Mouse (Mus musculus): ENCODE measurements around the gene Las1l.
A peak's percentile ranks its signal among the peaks of the same experiment; 100 is the strongest.

Las1l gene

DNA sequence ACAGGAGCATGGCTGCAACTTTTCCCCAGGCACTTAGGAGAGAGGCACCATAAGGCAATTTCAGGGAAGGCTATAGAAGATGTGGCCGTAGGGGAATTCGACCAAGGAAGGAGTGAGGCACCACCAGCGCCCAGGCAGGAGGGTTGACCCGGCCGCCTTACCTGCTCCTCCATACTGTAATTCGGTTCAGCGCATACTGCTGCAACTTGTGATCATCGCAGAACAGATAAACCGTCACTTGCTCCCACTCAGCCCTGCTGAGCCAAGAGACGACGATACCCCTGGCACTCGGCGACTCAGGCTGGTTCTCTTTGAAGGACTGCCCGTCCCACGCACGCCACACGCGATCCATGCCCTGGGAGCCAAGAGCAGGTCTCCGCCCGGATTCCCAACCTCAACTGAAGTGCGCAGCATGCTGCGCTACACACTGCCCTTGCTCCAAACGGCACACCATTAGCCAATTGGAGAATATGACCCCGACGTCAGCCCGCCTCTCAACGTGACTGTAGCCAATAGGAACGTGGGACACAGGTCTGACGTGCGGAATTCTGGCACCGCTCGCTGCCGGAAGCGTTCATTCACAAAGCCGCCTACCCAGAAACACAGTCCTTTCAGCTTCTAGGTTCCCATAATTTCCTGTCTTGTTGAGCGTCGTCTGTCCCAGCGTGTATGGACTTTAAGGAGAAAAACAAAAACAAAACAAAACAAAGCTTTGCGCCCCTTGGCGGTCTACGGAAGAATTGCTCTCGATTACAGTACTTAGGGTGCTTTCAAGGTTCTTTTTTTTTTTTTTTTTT is at the start of gene Las1l:
Las1l (minus strand) TSS at position 466 of the 797 bp plus-strand sequence.
- DNase-seq, result peak; percentile 90

DNA sequence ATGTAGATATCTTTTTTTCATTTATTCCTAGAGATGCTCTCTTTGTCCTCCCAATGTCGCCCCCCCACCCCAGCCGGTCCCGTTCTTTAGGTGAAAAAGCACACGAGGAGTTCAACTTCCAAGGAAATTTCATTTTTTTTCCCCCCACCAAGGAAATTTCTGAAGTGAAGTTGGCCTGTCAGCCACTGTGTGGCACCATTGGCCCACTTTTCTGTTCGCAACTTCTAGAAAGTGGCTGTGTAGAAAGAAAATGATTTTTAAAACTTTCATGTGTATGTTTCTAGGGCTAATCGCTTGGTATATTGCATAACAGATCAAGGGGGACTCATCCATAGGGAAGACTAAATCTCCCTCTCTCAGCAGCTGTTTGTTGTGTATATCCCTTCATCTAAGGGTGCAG is 49.6 kb upstream of the Las1l start:
- no peak for DNase-seq

GRCm38 (mm10) chrX:95999601-96000000 is 42.8 kb upstream of the Las1l start:
- no peak for DNase-seq

DNA sequence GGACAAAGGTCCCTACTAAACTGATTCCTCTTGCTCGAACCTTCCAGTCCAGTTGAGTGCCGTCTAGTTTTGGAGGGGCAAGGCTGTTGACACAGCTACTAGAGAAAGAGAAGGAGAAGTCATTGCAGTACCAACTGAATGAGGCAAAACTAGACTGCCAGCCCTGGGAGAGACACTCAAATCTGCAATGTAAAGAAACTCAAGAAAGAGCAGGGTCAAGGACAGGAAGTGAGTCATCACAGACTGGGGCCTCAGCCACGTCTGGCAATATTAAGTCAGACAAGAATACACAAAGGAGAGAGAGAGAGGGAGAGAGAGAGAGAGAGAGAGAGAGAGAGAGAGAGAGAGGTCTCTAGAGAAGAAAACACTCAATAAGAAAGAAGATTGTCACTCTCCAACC is 36.4 kb upstream of the Las1l start:
- DNase-seq, result no peak

DNA sequence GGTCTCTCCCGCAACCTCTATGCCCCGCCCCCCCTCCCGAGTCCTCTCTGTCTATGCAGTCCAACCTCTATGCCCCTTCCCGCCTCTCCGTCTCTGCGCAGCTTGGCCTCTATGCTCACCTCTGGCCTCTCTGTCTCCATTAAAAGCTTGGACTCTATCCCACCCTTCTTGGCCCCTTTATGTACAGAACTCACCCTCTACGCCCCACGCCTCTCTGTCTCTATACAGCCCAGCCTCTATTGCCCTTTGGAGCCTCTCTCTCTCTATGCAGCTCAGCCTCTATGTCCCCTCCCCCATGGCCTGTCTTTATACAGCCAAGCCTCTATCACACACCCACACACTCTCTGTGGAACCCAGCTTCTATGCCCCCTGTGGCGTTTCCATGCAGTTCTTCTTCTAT is 13.2 kb upstream of the Las1l start:
- no peak for DNase-seq

DNA sequence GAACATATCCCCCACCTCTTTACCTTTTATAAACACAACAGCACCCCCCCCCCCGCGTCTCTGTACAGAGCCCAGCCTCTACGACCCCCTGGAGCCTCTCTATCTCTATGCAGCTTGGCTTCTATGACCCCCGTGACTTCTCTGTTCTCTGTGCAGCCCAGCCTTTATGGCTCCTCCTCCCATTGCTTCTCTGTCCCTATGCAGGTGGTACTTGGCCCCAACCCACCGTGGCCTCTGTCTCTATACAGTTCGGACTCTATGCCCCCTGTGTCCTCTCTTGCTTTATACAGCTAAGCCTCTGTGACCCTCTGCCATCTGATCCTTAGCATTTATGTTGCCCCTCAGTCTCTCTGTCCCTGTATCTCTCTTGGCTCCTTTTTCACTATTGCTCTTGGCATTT is 12.4 kb upstream of the Las1l start:
- no peak for DNase-seq

DNA sequence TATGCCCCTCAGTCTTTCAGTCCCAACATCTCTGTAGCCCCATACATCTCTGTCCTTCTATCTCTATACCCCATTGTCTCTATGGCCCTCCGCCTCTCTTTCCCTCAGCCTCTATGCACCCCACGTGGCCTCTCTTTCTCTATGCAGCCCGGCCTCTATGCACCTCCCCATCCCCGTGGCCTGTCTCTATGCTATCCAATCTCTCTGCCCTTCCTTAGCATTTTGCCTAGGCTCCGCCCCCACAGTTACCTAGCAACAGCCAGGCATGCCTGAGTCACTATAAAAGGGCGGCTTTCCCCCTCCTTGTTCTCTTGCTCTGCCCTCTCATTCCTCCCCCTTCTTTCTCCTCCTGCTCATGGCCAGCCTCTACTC is 11.8 kb upstream of the Las1l start:
- peak; percentile 67 for DNase-seq

DNA sequence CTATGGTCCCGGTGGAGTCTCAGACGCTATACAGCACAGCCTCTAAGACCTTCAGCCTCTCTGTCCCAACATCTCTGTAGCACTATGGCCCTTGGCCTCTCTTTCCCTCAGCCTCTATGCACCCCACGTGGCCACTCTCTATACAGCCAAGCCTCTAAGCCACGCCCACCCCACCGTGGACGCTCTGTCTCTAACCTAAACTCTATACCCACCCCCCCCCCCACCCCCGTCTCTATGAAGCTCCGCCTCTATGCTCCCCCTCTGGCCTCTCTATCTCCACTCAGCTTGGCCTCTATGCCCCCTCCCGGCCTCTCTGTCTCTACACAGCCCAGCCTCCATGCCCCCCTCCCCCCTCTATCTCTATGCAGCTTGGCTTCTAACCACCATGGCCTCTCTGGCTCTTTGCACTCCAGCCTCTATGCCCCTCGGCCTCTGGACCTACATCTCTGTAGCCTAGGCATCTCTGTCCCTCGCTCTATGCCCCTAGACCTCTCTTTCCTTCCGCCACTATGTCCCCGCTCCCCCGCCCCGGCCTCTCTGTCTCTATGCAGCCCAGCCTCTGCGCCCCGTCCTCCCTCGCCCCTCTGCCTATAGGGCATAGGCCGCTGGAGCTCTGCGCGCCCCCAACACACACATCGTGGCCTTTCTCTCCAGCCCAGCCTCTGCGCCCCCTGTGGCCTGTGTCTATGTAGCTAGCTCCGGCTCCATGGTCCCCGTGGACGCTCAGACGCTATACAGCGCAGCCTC is 11.3 kb upstream of the Las1l start:
- DNase-seq, result peak; percentile 18

DNA sequence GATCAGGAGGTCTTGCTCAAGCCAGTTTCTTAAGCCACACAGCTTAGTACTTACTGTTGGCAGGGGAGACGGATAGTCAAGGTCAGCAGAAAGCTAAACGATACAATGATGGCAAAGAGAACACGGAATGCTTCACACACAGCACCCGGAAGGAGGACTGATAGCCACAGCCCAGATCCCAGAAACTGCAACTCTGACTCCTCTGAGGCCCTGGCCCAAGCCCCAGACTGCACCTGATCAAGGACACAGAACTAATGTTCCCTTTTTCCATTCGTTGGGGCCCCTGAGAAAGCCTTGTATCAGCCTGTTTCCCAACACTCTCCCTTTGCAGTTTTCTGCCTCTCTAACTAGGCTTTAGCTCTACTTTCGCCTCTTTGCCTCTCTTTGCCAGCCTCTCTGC is 8.3 kb upstream of the Las1l start:
- DNase-seq, result no peak

DNA sequence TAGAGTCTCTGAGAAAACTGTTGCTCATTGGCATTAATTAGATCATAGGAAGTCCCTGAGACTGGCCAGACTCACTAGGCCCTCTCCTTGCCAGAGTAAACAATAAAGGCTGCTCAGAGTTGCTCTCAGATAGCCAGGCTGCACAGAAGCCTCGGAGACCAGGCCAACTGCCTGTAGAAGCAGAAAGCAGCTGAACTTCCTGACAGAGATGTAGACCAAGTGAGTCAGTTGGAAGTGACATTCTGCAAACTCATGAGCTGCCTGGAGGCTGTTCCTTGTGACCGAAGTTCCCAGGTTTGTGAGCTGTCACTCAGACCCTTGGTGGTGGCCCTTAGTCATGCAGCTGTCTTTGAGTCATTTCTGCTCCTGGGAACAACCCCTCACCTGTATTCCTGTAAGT is 6.6 kb upstream of the Las1l start:
- no peak for DNase-seq

DNA sequence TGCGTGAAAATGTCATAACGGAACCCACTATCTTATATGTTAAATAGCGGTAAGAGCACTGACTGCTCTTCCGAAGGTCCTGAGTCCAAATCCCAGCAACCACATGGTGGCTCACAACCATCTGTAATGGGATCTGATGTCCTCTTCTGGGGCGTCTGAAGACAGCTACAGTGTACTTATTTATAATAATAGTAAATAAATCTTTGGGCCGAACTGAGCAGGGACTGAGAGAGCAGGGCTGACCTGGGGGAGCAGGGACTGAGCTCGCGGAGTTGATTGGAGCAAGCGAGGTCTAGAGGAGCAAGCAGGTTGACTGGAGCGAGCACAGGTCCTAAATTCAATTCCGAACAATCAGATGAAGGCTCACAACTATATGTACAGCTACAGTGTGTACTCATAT is 699 bp upstream of the Las1l start:
- peak; percentile 17 for DNase-seq

- DNase-seq, result peak; percentile 50
Observed at GRCm38 (mm10) chrX:95950776-95951175, 6.0 kb downstream of the Las1l start.

DNA sequence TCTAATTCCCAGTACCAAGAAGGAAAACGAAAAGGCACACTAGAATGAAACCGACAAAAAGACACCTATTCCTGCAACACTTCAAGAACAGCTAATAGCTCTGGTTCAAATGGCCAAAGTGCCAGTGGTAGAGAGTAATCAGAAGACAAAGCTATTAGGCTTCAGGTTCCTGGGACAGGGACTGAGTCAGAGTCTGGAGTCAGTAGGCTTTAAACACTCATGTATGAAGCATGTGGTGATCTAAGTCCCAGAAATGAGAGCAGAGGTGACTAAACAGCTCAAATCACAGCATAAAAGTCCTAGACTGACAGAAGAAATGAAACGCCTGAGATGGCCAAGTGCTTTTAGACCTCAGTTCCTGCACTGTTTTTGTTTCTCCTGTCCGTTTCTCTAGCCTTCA is 8.6 kb downstream of the Las1l start:
- DNase-seq, result no peak

DNA sequence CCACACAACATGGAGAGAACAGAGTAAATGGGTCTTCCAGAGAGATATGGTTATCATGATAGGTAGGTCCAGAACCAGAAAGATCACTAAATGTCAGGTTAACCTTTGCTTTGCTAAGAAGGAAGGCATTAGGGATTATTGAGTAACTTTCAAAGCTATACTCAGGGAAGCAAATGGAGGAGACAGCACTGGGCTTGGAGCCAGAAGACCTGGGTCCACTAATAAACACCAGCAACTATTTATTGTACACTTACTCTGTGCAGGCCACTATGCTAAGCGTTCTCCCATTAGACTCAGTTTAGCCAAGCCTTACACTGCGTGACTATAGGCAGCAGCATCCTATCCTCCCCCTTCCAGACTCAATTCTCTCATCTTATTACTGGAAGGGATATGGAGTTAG is 11.3 kb downstream of the Las1l start:
- DNase-seq, result no peak

DNA sequence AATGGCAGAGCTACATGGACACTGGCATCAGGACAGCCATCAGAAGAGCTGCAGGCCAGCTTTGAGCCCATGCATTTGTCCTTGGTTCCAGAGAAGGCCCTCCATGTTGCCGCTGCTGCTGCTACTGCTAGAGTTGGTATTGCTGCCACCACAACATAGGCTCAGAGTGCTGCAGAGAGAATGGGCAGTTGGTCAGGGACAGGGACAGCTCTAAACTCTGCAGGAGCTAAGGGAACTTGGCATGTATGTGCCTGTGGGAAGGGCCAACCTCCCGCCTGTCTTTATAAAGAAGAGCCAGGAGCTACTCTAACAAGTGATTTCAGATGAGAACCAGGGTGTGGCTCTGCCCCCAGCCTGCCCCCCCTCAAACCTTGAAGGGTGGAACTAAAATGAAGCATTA is 21.3 kb downstream of the Las1l start:
- DNase-seq, result no peak

DNA sequence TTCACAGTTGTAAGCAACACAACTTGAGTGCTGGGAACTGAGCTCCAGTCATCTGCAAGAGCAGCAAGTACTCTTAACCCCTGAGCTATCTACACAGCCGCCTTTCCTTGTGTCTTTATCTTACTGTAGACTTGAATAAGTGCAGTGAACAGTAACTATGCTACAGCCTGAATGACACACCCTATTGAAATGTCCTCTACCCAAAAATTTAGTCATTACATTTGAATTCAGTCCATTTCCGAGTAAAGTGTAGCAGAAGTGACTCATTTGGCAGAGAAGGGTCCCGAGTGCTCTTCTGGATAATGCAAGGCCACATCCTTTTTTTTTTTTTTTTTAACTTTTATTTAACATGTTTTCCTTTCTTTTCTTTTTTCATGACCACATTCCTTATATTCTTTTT is 54.0 kb downstream of the Las1l start:
- DNase-seq, result no peak

Measured in kidney, adult 18-20 months (tissue).